Mouse (Mus musculus): ENCODE measurements around the gene Tspan11. TPM values are rescaled to one million over a fixed set of nuclear protein-coding genes. Genes with fewer than 3 reads are reported as not detected.

Gene Tspan11
- polyA plus RNA-seq, 1 experiment, result 1.4 TPM

DNA sequence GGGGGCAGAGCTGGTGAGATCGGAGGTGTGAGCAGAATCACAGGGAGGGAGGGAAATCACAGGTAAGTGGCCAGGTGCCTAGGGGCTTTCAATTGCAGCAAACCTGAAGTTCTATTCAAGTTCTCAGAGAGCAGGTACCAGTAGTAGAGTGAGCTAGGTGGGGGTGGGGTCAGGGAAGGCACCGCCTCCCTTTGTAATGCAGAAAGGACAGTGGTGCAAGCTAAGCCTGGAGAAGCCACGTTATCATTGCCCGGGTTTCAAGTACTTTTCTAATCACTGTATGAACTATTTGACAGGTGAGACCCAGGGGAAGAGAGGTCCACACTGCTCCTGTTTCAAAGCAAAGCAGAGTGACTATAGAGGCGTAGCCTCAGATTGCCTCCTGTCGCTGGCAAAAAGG lies 6.2 kb downstream of the Tspan11 start:
- no peak for DNase-seq
- no peaks in the 10 kb centered on the region for H3K4me1 ChIP-seq (replicated peaks; ENCODE audit: control insufficient read depth, insufficient read depth, low read length)
- H3K4me3 ChIP-seq (ENCODE audit: control insufficient read depth, insufficient read depth, low read length), result no peak overlapping the region
- no peak overlapping the region for H3K27ac ChIP-seq (ENCODE audit: control insufficient read depth, insufficient read depth, low read length)
- no peaks in the 10 kb centered on the region for H3K27me3 ChIP-seq (ENCODE audit: control insufficient read depth, insufficient read depth, low read length)
- no peak for TF ChIP-seq POLR2A (IDR thresholded peaks at IDR 0.05; ENCODE audit: control insufficient read depth, extremely low read depth, insufficient read depth, low read length, poor library complexity)
- TF ChIP-seq CTCF (IDR thresholded peaks at IDR 0.05; ENCODE audit: borderline replicate concordance, control insufficient read depth, extremely low read depth, insufficient read depth, low read length, poor library complexity), result no peak
- 43% methylated on average over 6 of the region's 6 CpGs for WGBS
- no peaks in the 10 kb centered on the region for H3K36me3 ChIP-seq (ENCODE audit: control insufficient read depth, insufficient read depth, low read length)

DNA sequence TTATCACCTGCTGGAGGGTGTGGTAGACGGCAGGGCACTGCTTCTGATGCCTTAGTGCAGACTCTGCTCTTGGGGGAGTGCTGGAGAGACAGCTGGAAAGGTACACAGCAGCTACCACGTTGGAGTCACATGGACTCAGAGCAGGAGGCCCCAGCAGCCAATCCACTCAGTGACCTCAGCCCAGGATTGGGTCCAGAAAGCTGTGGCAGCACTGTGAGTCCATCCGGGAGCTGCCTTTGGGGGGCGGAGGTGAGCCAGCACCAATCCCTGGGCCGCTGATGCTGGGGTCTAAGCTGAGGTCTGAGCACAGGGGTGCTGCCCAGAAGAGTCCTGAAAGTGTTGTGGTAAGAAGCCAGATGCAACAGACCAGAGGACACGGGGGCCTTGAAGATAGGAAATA lies 7.6 kb downstream of the Tspan11 start:
- no peaks in the 10 kb centered on the region for H3K27me3 ChIP-seq (ENCODE audit: control insufficient read depth, insufficient read depth, low read length)
- no peak overlapping the region for H3K4me3 ChIP-seq (ENCODE audit: control insufficient read depth, insufficient read depth, low read length)
- TF ChIP-seq CTCF (IDR thresholded peaks at IDR 0.05; ENCODE audit: borderline replicate concordance, control insufficient read depth, extremely low read depth, insufficient read depth, low read length, poor library complexity), result no peak
- no peaks in the 10 kb centered on the region for H3K4me1 ChIP-seq (replicated peaks; ENCODE audit: control insufficient read depth, insufficient read depth, low read length)
- WGBS, result 36% methylated on average over 6 of the region's 6 CpGs
- no peak overlapping the region for H3K27ac ChIP-seq (ENCODE audit: control insufficient read depth, insufficient read depth, low read length)
- H3K36me3 ChIP-seq (ENCODE audit: control insufficient read depth, insufficient read depth, low read length), result no peaks in the 10 kb centered on the region
- no peak for DNase-seq

DNA sequence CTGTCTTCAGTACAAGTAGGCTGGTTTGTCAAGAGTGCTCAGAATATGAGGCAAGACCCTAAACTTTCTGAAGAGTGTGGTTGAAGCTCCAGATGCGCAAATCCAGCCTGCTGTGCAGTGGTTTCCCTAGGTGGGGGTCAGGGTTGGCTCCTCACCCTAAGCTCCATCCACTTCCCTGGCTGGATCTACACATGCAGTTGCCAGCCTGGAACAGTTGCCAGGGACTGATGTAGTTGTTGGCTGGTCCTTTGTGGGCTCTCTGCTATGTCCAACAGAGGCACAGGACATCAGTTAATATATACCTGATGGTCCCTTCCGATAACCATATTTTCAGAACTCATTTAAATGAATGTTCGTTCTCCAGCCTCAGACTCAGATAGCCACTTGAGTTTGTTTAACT lies 9.0 kb downstream of the Tspan11 start:
- no peak overlapping the region for H3K4me3 ChIP-seq (ENCODE audit: control insufficient read depth, insufficient read depth, low read length)
- TF ChIP-seq POLR2A (IDR thresholded peaks at IDR 0.05; ENCODE audit: control insufficient read depth, extremely low read depth, insufficient read depth, low read length, poor library complexity), result no peak
- TF ChIP-seq CTCF (IDR thresholded peaks at IDR 0.05; ENCODE audit: borderline replicate concordance, control insufficient read depth, extremely low read depth, insufficient read depth, low read length, poor library complexity), result no peak
- no peaks in the 10 kb centered on the region for H3K27me3 ChIP-seq (ENCODE audit: control insufficient read depth, insufficient read depth, low read length)
- H3K27ac ChIP-seq (ENCODE audit: control insufficient read depth, insufficient read depth, low read length), result no peak overlapping the region
- no peak for DNase-seq
- H3K36me3 ChIP-seq (ENCODE audit: control insufficient read depth, insufficient read depth, low read length), result no peaks in the 10 kb centered on the region
- 93% methylated on average over 3 of the region's 3 CpGs for WGBS
- H3K4me1 ChIP-seq (replicated peaks; ENCODE audit: control insufficient read depth, insufficient read depth, low read length), result no peaks in the 10 kb centered on the region

DNA sequence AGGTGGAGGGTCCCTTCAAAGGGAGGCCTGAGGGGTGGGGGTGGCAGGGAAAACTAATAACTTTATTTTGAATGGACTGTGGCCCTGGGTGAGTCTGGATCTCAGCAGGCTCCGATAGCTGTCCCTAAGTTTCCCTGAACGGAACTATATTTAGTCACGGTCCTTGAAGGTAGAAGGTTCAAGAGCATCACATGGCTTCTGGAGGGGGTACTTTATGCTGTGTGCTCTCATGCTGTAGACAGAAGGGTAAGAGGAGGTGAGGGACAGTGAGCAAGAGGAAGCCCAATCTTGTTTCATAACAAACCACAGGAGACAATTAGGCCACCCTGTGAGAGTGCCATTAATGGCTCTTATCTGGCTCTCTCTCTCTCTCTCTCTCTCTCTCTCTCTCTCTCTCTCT lies 10.0 kb downstream of the Tspan11 start:
- 97% methylated on average over 3 of the region's 3 CpGs for WGBS
- DNase-seq, result no peak
- no peak overlapping the region for H3K4me3 ChIP-seq (ENCODE audit: control insufficient read depth, insufficient read depth, low read length)
- H3K36me3 ChIP-seq (ENCODE audit: control insufficient read depth, insufficient read depth, low read length), result no peaks in the 10 kb centered on the region
- H3K27me3 ChIP-seq (ENCODE audit: control insufficient read depth, insufficient read depth, low read length), result no peaks in the 10 kb centered on the region
- H3K27ac ChIP-seq (ENCODE audit: control insufficient read depth, insufficient read depth, low read length), result no peak overlapping the region
- no peaks in the 10 kb centered on the region for H3K4me1 ChIP-seq (replicated peaks; ENCODE audit: control insufficient read depth, insufficient read depth, low read length)
- TF ChIP-seq POLR2A (IDR thresholded peaks at IDR 0.05; ENCODE audit: control insufficient read depth, extremely low read depth, insufficient read depth, low read length, poor library complexity) (no peak), CTCF (IDR thresholded peaks at IDR 0.05; ENCODE audit: borderline replicate concordance, control insufficient read depth, extremely low read depth, insufficient read depth, low read length, poor library complexity) (no peak)

DNA sequence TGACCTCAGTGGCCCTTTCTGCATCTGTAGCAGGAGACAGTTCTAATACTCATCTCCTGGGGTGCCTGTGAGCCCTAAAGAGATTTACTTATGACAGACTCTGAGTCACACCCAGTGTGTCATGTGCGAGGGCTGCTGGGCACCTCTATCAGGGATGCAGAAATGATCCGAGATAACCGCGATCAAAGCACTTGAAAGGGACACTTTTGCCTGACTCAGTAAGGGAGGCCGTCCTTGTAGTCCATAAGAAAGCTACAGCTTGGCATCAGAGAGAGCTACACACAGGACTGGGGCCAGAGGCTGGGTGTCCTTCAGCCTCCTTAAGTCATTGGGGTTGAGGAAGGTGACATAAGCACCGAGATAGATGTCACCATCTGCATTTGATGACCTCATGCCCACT lies 12.7 kb downstream of the Tspan11 start:
- no peaks in the 10 kb centered on the region for H3K27me3 ChIP-seq (ENCODE audit: control insufficient read depth, insufficient read depth, low read length)
- no peak for DNase-seq
- 95% methylated on average over 6 of the region's 6 CpGs for WGBS
- H3K27ac ChIP-seq (ENCODE audit: control insufficient read depth, insufficient read depth, low read length), result no peak overlapping the region
- H3K4me1 ChIP-seq (replicated peaks; ENCODE audit: control insufficient read depth, insufficient read depth, low read length), result no peaks in the 10 kb centered on the region
- no peaks in the 10 kb centered on the region for H3K36me3 ChIP-seq (ENCODE audit: control insufficient read depth, insufficient read depth, low read length)
- TF ChIP-seq CTCF (IDR thresholded peaks at IDR 0.05; ENCODE audit: borderline replicate concordance, control insufficient read depth, extremely low read depth, insufficient read depth, low read length, poor library complexity) (no peak), POLR2A (IDR thresholded peaks at IDR 0.05; ENCODE audit: control insufficient read depth, extremely low read depth, insufficient read depth, low read length, poor library complexity) (no peak)
- no peak overlapping the region for H3K4me3 ChIP-seq (ENCODE audit: control insufficient read depth, insufficient read depth, low read length)

DNA sequence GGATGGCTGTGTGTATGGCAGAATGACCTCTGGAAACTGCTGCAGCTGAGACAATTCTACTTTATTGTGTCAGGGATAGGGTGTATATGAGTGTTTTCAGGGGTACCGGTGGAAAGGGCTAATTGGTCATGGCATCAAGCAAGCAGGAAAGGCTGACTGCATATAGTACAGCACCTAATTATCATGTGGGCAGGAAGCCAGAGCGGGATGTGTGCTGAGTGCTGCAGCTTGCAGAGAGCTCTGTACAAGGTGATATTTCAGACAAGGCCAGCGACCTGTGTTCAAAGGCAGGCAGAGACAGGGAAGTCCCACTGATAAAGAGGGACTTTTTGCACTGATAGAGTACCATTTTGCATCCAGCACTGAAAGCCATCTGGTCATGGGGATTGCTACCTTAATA lies 13.9 kb downstream of the Tspan11 start:
- H3K4me1 ChIP-seq (replicated peaks; ENCODE audit: control insufficient read depth, insufficient read depth, low read length), result no peaks in the 10 kb centered on the region
- H3K4me3 ChIP-seq (ENCODE audit: control insufficient read depth, insufficient read depth, low read length), result no peak overlapping the region
- TF ChIP-seq CTCF (IDR thresholded peaks at IDR 0.05; ENCODE audit: borderline replicate concordance, control insufficient read depth, extremely low read depth, insufficient read depth, low read length, poor library complexity), result no peak
- TF ChIP-seq POLR2A (IDR thresholded peaks at IDR 0.05; ENCODE audit: control insufficient read depth, extremely low read depth, insufficient read depth, low read length, poor library complexity), result no peak
- no peaks in the 10 kb centered on the region for H3K36me3 ChIP-seq (ENCODE audit: control insufficient read depth, insufficient read depth, low read length)
- no peak for DNase-seq
- H3K27me3 ChIP-seq (ENCODE audit: control insufficient read depth, insufficient read depth, low read length), result no peaks in the 10 kb centered on the region
- 89% methylated on average over 3 of the region's 3 CpGs for WGBS
- H3K27ac ChIP-seq (ENCODE audit: control insufficient read depth, insufficient read depth, low read length), result no peak overlapping the region

DNA sequence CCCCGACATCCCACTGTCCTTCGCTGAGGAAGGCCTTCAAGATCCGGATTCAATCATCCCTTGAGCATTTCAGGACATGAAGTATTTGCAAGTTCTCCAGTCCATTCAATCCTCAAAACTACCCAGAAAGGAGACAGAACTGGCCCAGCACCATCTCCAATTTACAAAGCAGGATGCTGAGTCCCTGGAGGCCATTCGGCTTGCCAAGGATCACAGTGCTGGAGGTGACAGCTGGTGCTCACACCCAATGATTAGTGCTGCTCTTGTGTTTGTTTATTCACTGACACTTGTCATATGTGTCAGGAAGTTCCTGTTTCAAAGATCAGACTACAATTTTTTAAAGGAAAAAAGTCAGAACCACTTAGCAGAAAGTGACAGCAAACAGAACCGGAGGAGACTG lies 14.3 kb downstream of the Tspan11 start:
- no peak for DNase-seq
- no peak overlapping the region for H3K4me3 ChIP-seq (ENCODE audit: control insufficient read depth, insufficient read depth, low read length)
- H3K27ac ChIP-seq (ENCODE audit: control insufficient read depth, insufficient read depth, low read length), result no peak overlapping the region
- TF ChIP-seq POLR2A (IDR thresholded peaks at IDR 0.05; ENCODE audit: control insufficient read depth, extremely low read depth, insufficient read depth, low read length, poor library complexity), result no peak
- TF ChIP-seq CTCF (IDR thresholded peaks at IDR 0.05; ENCODE audit: borderline replicate concordance, control insufficient read depth, extremely low read depth, insufficient read depth, low read length, poor library complexity), result no peak
- 96% methylated on average over 5 of the region's 5 CpGs for WGBS
- H3K36me3 ChIP-seq (ENCODE audit: control insufficient read depth, insufficient read depth, low read length), result no peaks in the 10 kb centered on the region
- H3K27me3 ChIP-seq (ENCODE audit: control insufficient read depth, insufficient read depth, low read length), result no peaks in the 10 kb centered on the region
- H3K4me1 ChIP-seq (replicated peaks; ENCODE audit: control insufficient read depth, insufficient read depth, low read length), result no peaks in the 10 kb centered on the region

Data from thymus, adult 2 months (tissue).